Mouse (Mus musculus) heart, postnatal 0 days (tissue): ENCODE results near the gene Nme3.

Source experiments
- CTCF ChIP-seq: IDR thresholded peaks from 2 replicates; pipeline ENCODE4 v1.5.1; 2016; ENCODE audit warnings: antibody characterized with exemption, control low read depth, low read depth
- EP300 ChIP-seq: IDR thresholded peaks from 2 replicates; pipeline ENCODE4 v1.6.1; 2016; ENCODE audit warnings: antibody characterized with exemption, low read depth

- TF ChIP-seq CTCF (no peak), EP300 (no peak)
These were observed 3.7 kb downstream of the Nme3 start for GRCm38 (mm10) chr17:24900014-24900413.
